Mouse (Mus musculus): Measurements from ENCODE around the gene Rprd2. TPM values are rescaled to one million over a fixed set of nuclear protein-coding genes. Genes with fewer than 3 reads are reported as not detected.

Gene Rprd2
- polyA plus RNA-seq (2012; fragmentation: generic; extraction: Trizol) = 7.7 TPM
- long read RNA-seq, experiment 1, partial matches to known transcripts = 0 of 3 reads
- long read RNA-seq, experiment 1, other reads (novel, unspliced or antisense) = 2 of 3 reads
- long read RNA-seq, experiment 2, transcript Rprd2-202 (9 exons, 3,298 nt) = major isoform, 26 of 38 reads
- long read RNA-seq, experiment 2, partial matches to known transcripts = 5 of 38 reads
- long read RNA-seq, experiment 2, other reads (novel, unspliced or antisense) = 7 of 38 reads

DNA sequence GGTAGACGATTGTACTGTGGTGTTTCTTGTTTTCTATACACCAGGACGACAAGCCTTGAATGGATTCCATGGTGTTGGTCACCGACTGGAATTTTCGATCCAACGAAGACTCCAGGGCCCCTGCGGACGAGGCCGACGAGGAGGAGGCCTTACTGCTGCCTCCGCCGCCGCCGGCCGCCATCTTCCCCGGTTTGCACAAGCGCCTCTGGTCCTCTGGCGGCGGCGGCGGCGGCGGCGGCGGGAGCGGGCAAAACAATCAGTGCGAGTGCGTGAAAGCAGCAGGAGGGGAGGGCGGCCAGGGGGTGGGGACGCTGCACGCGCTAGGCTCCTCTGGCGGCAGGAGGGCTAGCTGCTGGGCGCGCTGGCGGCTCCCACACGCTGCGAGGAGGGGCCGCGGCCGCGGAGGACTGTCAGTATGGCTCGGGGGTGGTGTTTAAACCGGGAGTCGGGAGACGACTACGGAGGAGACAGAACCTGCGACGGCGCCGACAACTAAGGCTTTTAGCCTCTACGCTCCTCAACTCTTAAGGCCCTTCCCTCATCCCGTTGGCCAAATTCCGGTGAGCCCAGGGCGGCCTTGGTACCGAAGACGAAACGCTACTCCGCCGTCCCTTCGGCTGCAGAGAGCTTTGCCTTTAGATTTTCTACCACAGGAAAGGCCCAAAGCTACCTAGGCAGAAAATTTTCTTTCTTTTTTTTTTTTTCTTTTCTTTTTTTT is at the start of gene Rprd2:
Gene Rprd2, minus strand, starts transcription at position 293 of the 718 bp plus-strand sequence.
- peaks cover 46% of the 10 kb centered on the region for H3K79me3 ChIP-seq (ENCODE audit: low read depth)
- H3K4me3 ChIP-seq (ENCODE audit: insufficient read depth, poor library complexity, severe bottlenecking) = peak within 1 kb of the TSS; percentile 60
- H3K36me3 ChIP-seq (ENCODE audit: control insufficient read depth, insufficient read depth) = no peaks in the 10 kb centered on the region
- peaks cover 48% of the 10 kb centered on the region for H3K79me2 ChIP-seq (ENCODE audit: control insufficient read depth, insufficient read depth)
- no peaks in the 10 kb centered on the region for H3K27me3 ChIP-seq (ENCODE audit: control insufficient read depth, insufficient read depth, insufficient read length)
- TF ChIP-seq CTCF (IDR thresholded peaks at IDR 0.05; ENCODE audit: control insufficient read depth, insufficient read depth, insufficient read length) = no peak
- TF ChIP-seq MAX (IDR thresholded peaks at IDR 0.05) = no peak
- no peak for TF ChIP-seq CEBPB (IDR thresholded peaks at IDR 0.05; ENCODE audit: low read depth)
- no peak for TF ChIP-seq FOSL1 (IDR thresholded peaks at IDR 0.05; ENCODE audit: insufficient read depth, low read length, poor library complexity, severe bottlenecking)
- no peak for TF ChIP-seq USF1 (IDR thresholded peaks at IDR 0.05; ENCODE audit: low read depth)
- no peak for TF ChIP-seq MYOD1 (IDR thresholded peaks at IDR 0.05; ENCODE audit: control insufficient read depth, insufficient read length, low read depth)
- TF ChIP-seq MYOG (IDR thresholded peaks at IDR 0.05; ENCODE audit: control insufficient read depth, extremely low read depth, insufficient read length) = no peak
- peak within 1 kb of the TSS; percentile 97 for H3ac ChIP-seq (ENCODE audit: control insufficient read depth, insufficient read length, low read depth)

DNA sequence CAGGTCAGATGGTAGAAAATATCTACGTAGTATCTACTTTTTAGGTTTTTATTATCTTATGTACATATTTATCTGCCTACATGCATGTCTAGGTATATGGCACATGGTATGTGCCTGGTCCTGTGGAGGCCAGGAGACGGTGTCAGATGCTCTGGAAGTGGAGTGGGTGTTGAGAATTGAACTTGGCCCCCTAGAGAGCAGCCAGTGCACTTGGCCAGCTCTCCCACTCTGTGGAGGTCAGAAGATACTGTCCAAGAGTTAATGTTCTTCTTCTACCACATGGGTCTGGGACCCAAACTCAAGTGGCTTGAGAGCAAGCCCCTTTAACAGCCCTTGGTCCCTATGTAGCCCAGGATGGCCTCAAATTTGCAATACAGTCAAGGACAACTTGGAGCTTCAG is 48.7 kb upstream of the Rprd2 start:
- TF ChIP-seq CTCF (IDR thresholded peaks at IDR 0.05; ENCODE audit: control insufficient read depth, insufficient read depth, insufficient read length) (no peak), MAX (IDR thresholded peaks at IDR 0.05) (no peak), MYOG (IDR thresholded peaks at IDR 0.05; ENCODE audit: control insufficient read depth, extremely low read depth, insufficient read length) (no peak), USF1 (IDR thresholded peaks at IDR 0.05; ENCODE audit: low read depth) (no peak), CEBPB (IDR thresholded peaks at IDR 0.05; ENCODE audit: low read depth) (no peak), FOSL1 (IDR thresholded peaks at IDR 0.05; ENCODE audit: insufficient read depth, low read length, poor library complexity, severe bottlenecking) (no peak), MYOD1 (IDR thresholded peaks at IDR 0.05; ENCODE audit: control insufficient read depth, insufficient read length, low read depth) (no peak)
- Histone ChIP-seq H3K27me3 (ENCODE audit: control insufficient read depth, insufficient read depth, insufficient read length) (no peaks in the 10 kb centered on the region), H3K79me3 (ENCODE audit: low read depth) (peaks cover 13% of the 10 kb centered on the region), H3K4me3 (ENCODE audit: insufficient read depth, poor library complexity, severe bottlenecking) (no peak overlapping the region), H3K36me3 (ENCODE audit: control insufficient read depth, insufficient read depth) (peaks cover 18% of the 10 kb centered on the region), H3ac (ENCODE audit: control insufficient read depth, insufficient read length, low read depth) (no peak overlapping the region), H3K79me2 (ENCODE audit: control insufficient read depth, insufficient read depth) (peaks cover 48% of the 10 kb centered on the region)

DNA sequence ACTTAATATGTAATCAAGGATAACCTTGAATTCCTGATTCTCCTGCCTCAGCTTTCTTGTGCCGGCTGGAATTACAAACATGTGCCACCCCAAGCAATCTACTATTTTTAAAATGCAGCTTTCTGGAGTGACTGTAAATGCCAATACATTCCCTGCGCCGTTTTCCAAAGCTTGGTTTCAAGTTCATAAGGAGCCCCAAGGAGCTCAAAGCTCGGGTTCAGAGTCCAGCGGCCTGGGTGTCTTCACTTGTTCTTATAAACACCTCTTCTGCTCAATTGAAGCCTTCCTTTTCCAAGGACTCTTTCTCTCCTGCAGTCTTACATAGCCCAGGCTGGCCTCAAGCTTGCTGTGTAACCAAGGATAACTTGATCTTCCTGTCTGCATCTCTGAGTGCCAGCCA is 47.4 kb upstream of the Rprd2 start:
- Histone ChIP-seq H3K79me3 (ENCODE audit: low read depth) (peaks cover 7% of the 10 kb centered on the region), H3ac (ENCODE audit: control insufficient read depth, insufficient read length, low read depth) (no peak overlapping the region), H3K36me3 (ENCODE audit: control insufficient read depth, insufficient read depth) (peaks cover 18% of the 10 kb centered on the region), H3K27me3 (ENCODE audit: control insufficient read depth, insufficient read depth, insufficient read length) (no peaks in the 10 kb centered on the region), H3K79me2 (ENCODE audit: control insufficient read depth, insufficient read depth) (peaks cover 35% of the 10 kb centered on the region), H3K4me3 (ENCODE audit: insufficient read depth, poor library complexity, severe bottlenecking) (no peak overlapping the region)
- no peak for TF ChIP-seq CEBPB (IDR thresholded peaks at IDR 0.05; ENCODE audit: low read depth)
- no peak for TF ChIP-seq MYOD1 (IDR thresholded peaks at IDR 0.05; ENCODE audit: control insufficient read depth, insufficient read length, low read depth)
- TF ChIP-seq CTCF (IDR thresholded peaks at IDR 0.05; ENCODE audit: control insufficient read depth, insufficient read depth, insufficient read length) = no peak
- TF ChIP-seq FOSL1 (IDR thresholded peaks at IDR 0.05; ENCODE audit: insufficient read depth, low read length, poor library complexity, severe bottlenecking) = no peak
- no peak for TF ChIP-seq USF1 (IDR thresholded peaks at IDR 0.05; ENCODE audit: low read depth)
- TF ChIP-seq MYOG (IDR thresholded peaks at IDR 0.05; ENCODE audit: control insufficient read depth, extremely low read depth, insufficient read length) = no peak
- TF ChIP-seq MAX (IDR thresholded peaks at IDR 0.05) = no peak

GRCm38 (mm10) chr3:95865571-95865970 is 46.9 kb upstream of the Rprd2 start:
- Histone ChIP-seq H3K79me2 (ENCODE audit: control insufficient read depth, insufficient read depth) (peaks cover 30% of the 10 kb centered on the region), H3ac (ENCODE audit: control insufficient read depth, insufficient read length, low read depth) (no peak overlapping the region), H3K27me3 (ENCODE audit: control insufficient read depth, insufficient read depth, insufficient read length) (no peaks in the 10 kb centered on the region), H3K36me3 (ENCODE audit: control insufficient read depth, insufficient read depth) (peaks cover 18% of the 10 kb centered on the region), H3K79me3 (ENCODE audit: low read depth) (peaks cover 3% of the 10 kb centered on the region), H3K4me3 (ENCODE audit: insufficient read depth, poor library complexity, severe bottlenecking) (no peak overlapping the region)
- no peak for TF ChIP-seq MYOG (IDR thresholded peaks at IDR 0.05; ENCODE audit: control insufficient read depth, extremely low read depth, insufficient read length)
- TF ChIP-seq CTCF (IDR thresholded peaks at IDR 0.05; ENCODE audit: control insufficient read depth, insufficient read depth, insufficient read length) = no peak
- no peak for TF ChIP-seq CEBPB (IDR thresholded peaks at IDR 0.05; ENCODE audit: low read depth)
- TF ChIP-seq MAX (IDR thresholded peaks at IDR 0.05) = no peak
- no peak for TF ChIP-seq MYOD1 (IDR thresholded peaks at IDR 0.05; ENCODE audit: control insufficient read depth, insufficient read length, low read depth)
- no peak for TF ChIP-seq FOSL1 (IDR thresholded peaks at IDR 0.05; ENCODE audit: insufficient read depth, low read length, poor library complexity, severe bottlenecking)
- no peak for TF ChIP-seq USF1 (IDR thresholded peaks at IDR 0.05; ENCODE audit: low read depth)

DNA sequence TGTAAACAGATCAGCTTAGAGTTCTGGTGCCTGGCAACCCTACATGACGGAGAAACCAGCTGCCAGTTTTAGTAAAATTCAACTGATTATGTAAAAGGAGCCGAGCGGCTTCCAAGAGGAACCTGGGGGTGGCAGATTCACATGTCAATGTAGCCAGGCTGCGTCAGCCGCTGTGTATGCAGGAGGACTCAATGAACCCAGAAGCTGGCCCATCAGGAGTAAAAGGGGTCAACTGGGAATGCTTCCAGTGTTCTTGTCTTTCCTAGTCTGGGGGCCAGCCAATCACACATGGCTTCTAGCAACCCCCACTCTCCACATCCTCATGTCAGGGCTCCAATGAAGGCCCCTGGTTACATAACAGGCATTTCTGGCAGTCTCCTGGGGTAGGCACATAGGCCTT is 46.4 kb upstream of the Rprd2 start:
- TF ChIP-seq MYOG (IDR thresholded peaks at IDR 0.05; ENCODE audit: control insufficient read depth, extremely low read depth, insufficient read length) (no peak), MYOD1 (IDR thresholded peaks at IDR 0.05; ENCODE audit: control insufficient read depth, insufficient read length, low read depth) (no peak), FOSL1 (IDR thresholded peaks at IDR 0.05; ENCODE audit: insufficient read depth, low read length, poor library complexity, severe bottlenecking) (no peak), MAX (IDR thresholded peaks at IDR 0.05) (no peak), USF1 (IDR thresholded peaks at IDR 0.05; ENCODE audit: low read depth) (no peak), CEBPB (IDR thresholded peaks at IDR 0.05; ENCODE audit: low read depth) (no peak), CTCF (IDR thresholded peaks at IDR 0.05; ENCODE audit: control insufficient read depth, insufficient read depth, insufficient read length) (no peak)
- H3K79me2 ChIP-seq (ENCODE audit: control insufficient read depth, insufficient read depth) = peaks cover 25% of the 10 kb centered on the region
- no peaks in the 10 kb centered on the region for H3K79me3 ChIP-seq (ENCODE audit: low read depth)
- H3K27me3 ChIP-seq (ENCODE audit: control insufficient read depth, insufficient read depth, insufficient read length) = no peaks in the 10 kb centered on the region
- peaks cover 18% of the 10 kb centered on the region for H3K36me3 ChIP-seq (ENCODE audit: control insufficient read depth, insufficient read depth)
- H3ac ChIP-seq (ENCODE audit: control insufficient read depth, insufficient read length, low read depth) = no peak overlapping the region
- H3K4me3 ChIP-seq (ENCODE audit: insufficient read depth, poor library complexity, severe bottlenecking) = no peak overlapping the region
